Mouse (Mus musculus): Measurements from ENCODE around the gene Tmem191c.

The Tmem191c gene

GRCm38 (mm10) chr16:17329848-17330570 is 54.1 kb downstream of the Tmem191c start:
- no peak for DNase-seq (ENCODE audit: low read depth, low spot score)

- DNase-seq (ENCODE audit: low read depth, low spot score) = no peak
Observed at GRCm38 (mm10) chr16:17331116-17331515, 55.2 kb downstream of the Tmem191c start, which contains the start of gene Serpind1. Serpind1 (plus strand) TSS chr16:17331371.

GRCm38 (mm10) chr16:17331855-17332254 is 56.0 kb downstream of the Tmem191c start:
- no peak for DNase-seq (ENCODE audit: low read depth, low spot score)

Data from WW6 (cell line).